Mouse (Mus musculus): ENCODE results near the gene Dab2. TPM values are rescaled to one million over a fixed set of nuclear protein-coding genes. Genes with fewer than 3 reads are reported as not detected.
A peak's percentile ranks its signal among the peaks of the same experiment; 100 is the strongest.

Dab2 gene
- 9.0 and 11.5 TPM in 2 replicates for polyA plus RNA-seq (2015; fragmentation: Nextera tagmentation; extraction: Ambion mirVana)

DNA sequence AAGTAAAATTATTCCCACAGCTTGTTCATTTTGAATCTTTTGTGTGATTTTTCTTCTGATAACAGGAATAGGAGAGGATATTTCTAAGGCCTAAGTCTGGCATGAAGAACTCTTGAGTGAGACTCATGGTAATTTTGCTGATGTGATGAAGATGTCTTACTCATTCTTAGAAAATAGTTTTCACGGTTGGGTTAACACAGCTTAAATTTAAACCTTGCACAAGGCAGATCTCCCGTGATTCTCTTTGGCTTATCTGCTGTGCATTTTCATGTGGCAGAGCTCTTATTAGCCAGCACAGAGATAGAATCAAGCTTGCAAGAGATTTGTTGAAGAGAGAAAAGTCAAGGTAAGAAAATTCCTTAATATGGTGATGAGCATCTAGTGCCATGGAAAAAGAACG is at the start of gene Dab2:
TSS of gene Dab2 (plus strand) at position 235 of the 400 bp plus-strand sequence.
- H3K9me3 ChIP-seq (replicated peaks; ENCODE audit: control insufficient read depth, low read length) = no peaks in the 10 kb centered on the region
- WGBS (ENCODE audit: insufficient replicate concordance) = 61% methylated on average over 3 of the region's 3 CpGs
- no peaks in the 10 kb centered on the region for H3K4me1 ChIP-seq (ENCODE audit: control insufficient read depth, low read depth, low read length)
- no peak for ATAC-seq (ENCODE audit: low read depth)
- H3K4me3 ChIP-seq (ENCODE audit: low read depth, low read length) = no peak within 1 kb of the TSS
- H3K4me2 ChIP-seq (ENCODE audit: low read depth, low read length) = no peak within 1 kb of the TSS
- H3K27me3 ChIP-seq (ENCODE audit: control insufficient read depth, insufficient read depth, low read depth, low read length) = no peaks in the 10 kb centered on the region
- no peaks in the 10 kb centered on the region for H3K36me3 ChIP-seq (ENCODE audit: control insufficient read depth, insufficient read depth)
- no peak within 1 kb of the TSS for H3K9ac ChIP-seq (ENCODE audit: low read depth, low read length)
- no peak within 1 kb of the TSS for H3K27ac ChIP-seq (ENCODE audit: low read length)

DNA sequence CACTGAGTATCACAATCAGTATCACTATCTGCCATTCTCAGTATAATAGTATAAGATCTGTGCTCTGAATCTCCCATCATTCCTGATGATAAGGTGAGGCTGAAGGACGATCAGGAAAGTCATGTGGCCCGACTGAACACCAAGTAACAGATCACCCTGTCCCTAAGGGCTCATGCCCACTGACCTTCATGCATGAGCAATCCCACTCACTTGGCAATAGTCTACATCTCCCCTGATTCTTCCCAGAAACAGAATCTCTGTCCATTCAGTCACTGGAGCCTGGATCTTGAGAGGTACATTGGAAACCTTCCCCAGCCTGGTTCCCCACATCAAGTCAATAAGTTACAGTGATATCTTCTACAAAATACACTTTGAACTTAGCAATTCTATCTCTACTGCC is 46.1 kb upstream of the Dab2 start:
- Histone ChIP-seq H3K4me1 (ENCODE audit: control insufficient read depth, low read depth, low read length) (no peaks in the 10 kb centered on the region), H3K27ac (ENCODE audit: low read length) (no peak overlapping the region), H3K9ac (ENCODE audit: low read depth, low read length) (no peak overlapping the region), H3K36me3 (ENCODE audit: control insufficient read depth, insufficient read depth) (no peaks in the 10 kb centered on the region), H3K9me3 (replicated peaks; ENCODE audit: control insufficient read depth, low read length) (no peaks in the 10 kb centered on the region), H3K4me3 (ENCODE audit: low read depth, low read length) (no peak overlapping the region), H3K4me2 (ENCODE audit: low read depth, low read length) (no peak overlapping the region), H3K27me3 (ENCODE audit: control insufficient read depth, insufficient read depth, low read depth, low read length) (no peaks in the 10 kb centered on the region)
- 63% methylated on average over 2 of the region's 2 CpGs for WGBS (ENCODE audit: insufficient replicate concordance)
- ATAC-seq (ENCODE audit: low read depth) = no peak

DNA sequence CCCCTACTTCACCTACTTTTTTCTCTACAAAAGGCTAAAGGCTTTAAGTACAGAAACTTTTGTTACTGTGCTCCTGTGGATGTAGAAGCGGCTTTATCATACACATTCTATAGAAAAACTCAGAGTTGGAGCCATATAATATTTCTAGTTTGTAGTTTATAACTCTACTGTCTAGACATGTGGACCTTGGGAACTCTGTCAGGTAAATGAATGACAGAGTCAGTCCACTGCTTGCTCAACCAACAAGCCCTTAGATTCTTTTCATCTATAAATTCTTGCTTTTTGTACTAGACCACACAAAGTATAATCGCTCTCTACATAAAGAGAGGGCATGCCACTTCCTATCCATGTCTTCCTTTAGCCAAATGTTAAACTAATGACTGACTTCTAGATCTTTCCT is 45.2 kb upstream of the Dab2 start:
- no peaks in the 10 kb centered on the region for H3K9me3 ChIP-seq (replicated peaks; ENCODE audit: control insufficient read depth, low read length)
- H3K4me3 ChIP-seq (ENCODE audit: low read depth, low read length) = no peak overlapping the region
- H3K4me2 ChIP-seq (ENCODE audit: low read depth, low read length) = no peak overlapping the region
- no peaks in the 10 kb centered on the region for H3K36me3 ChIP-seq (ENCODE audit: control insufficient read depth, insufficient read depth)
- H3K27ac ChIP-seq (ENCODE audit: low read length) = no peak overlapping the region
- H3K4me1 ChIP-seq (ENCODE audit: control insufficient read depth, low read depth, low read length) = no peaks in the 10 kb centered on the region
- ATAC-seq (ENCODE audit: low read depth) = no peak
- no peak overlapping the region for H3K9ac ChIP-seq (ENCODE audit: low read depth, low read length)
- WGBS (ENCODE audit: insufficient replicate concordance) = 73% methylated on average over 2 of the region's 2 CpGs
- H3K27me3 ChIP-seq (ENCODE audit: control insufficient read depth, insufficient read depth, low read depth, low read length) = no peaks in the 10 kb centered on the region

DNA sequence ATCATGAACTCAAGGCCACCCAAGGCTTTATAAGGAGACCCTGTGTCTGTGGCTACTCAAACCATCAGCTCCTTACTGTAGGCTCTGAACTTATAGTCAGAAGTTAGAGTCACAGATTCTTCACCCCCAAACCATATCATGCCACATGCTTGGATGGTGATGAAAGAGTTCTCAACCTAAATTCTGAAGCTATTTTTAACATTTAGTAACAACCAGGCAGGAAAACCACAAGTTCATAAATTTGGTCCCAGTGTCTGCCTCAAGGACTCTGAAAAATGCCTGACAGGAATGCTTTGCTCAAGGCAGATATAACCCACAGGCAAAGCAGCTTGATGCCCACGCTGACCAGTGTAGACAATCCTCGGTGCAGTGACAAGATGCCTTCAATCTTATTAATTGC is 42.5 kb upstream of the Dab2 start:
- Histone ChIP-seq H3K27ac (ENCODE audit: low read length) (no peak overlapping the region), H3K4me2 (ENCODE audit: low read depth, low read length) (no peak overlapping the region), H3K4me3 (ENCODE audit: low read depth, low read length) (no peak overlapping the region), H3K9me3 (replicated peaks; ENCODE audit: control insufficient read depth, low read length) (no peaks in the 10 kb centered on the region), H3K9ac (ENCODE audit: low read depth, low read length) (no peak overlapping the region), H3K27me3 (ENCODE audit: control insufficient read depth, insufficient read depth, low read depth, low read length) (no peaks in the 10 kb centered on the region), H3K4me1 (ENCODE audit: control insufficient read depth, low read depth, low read length) (peaks cover 2% of the 10 kb centered on the region), H3K36me3 (ENCODE audit: control insufficient read depth, insufficient read depth) (no peaks in the 10 kb centered on the region)
- ATAC-seq (ENCODE audit: low read depth) = no peak
- 17% methylated on average over 2 of the region's 2 CpGs for WGBS (ENCODE audit: insufficient replicate concordance)

DNA sequence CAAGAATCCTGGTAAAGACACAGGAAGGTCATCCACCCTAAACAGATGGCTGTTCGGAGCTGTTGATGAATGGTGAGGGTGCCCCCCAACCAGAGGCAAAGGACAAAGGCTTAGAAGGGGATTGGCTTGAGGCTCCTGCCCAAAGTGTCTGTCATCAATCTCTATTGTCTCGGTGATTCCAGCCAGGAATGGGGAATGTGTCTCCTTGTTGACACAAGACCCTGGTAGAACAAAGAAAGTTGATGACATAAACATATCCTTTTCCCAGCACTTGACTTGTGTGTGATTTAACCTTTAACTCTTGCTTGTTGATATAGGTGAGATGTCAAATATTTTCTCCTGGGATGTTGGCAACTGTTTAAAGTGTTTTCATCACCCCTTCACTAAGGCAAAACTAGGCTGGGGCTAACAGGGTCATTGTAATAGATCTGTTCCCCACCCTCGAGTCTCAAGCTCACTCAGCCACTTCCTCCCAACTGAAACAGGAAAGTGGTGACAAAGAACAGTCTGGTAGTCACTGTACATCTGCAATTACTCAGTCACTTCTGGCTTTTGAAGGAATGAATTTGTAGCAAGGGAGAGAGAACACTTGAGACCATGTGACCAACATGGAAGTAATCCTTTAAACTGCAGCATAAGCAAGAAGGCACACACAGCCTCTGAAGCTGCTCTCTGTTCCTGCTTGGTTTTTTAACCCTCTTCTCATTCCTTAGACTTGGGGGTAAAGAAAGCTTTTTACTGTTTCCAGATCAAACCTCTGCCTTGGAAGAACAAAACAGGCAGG is 39.4 kb upstream of the Dab2 start:
- peak overlapping the region; percentile 41; the same call in 1 of the 2 replicates for H3K27ac ChIP-seq (ENCODE audit: low read length)
- H3K4me1 ChIP-seq (ENCODE audit: control insufficient read depth, low read depth, low read length) = peaks cover 2% of the 10 kb centered on the region
- no peak overlapping the region for H3K4me3 ChIP-seq (ENCODE audit: low read depth, low read length)
- H3K9ac ChIP-seq (ENCODE audit: low read depth, low read length) = no peak overlapping the region
- H3K9me3 ChIP-seq (replicated peaks; ENCODE audit: control insufficient read depth, low read length) = no peaks in the 10 kb centered on the region
- H3K27me3 ChIP-seq (ENCODE audit: control insufficient read depth, insufficient read depth, low read depth, low read length) = no peaks in the 10 kb centered on the region
- peak; percentile 70 for ATAC-seq (ENCODE audit: low read depth)
- H3K4me2 ChIP-seq (ENCODE audit: low read depth, low read length) = no peak overlapping the region
- WGBS (ENCODE audit: insufficient replicate concordance) = 16% methylated on average over 3 of the region's 3 CpGs
- no peaks in the 10 kb centered on the region for H3K36me3 ChIP-seq (ENCODE audit: control insufficient read depth, insufficient read depth)

DNA sequence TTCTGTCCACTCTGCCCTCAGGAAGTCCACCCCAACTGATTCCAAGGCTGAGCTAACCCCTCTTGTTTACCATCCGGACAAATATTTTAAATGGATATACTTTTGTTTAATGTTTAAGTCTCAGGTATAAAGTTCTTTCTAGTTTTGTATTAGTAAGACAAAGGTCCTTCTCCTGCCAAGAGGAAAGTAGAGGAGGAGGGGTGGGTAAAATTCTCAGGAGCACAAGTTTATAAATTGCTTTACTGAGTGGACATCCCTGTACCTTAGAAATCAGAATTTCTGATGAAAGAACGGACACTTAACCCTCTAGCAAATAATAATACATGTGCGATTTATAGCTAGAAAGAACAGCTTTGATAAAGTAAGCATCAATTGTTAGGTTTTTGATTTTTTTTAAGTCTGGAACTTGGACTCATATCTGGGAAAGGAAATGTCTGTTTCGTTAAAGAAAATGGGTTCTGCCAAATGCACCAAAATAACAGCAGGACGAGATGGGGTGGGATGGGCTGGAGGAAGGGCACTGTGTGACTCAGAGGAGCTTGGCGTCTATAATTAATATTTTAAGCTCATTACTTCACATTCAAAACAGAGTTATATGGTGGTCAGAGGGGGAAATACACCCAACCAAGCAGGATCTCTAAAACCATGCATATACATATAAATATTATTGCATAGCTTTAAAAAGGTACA is 38.7 kb upstream of the Dab2 start:
- Histone ChIP-seq H3K4me3 (ENCODE audit: low read depth, low read length) (no peak overlapping the region), H3K27ac (ENCODE audit: low read length) (peak overlapping the region; percentile 41; the same call in 1 of the 2 replicates), H3K4me2 (ENCODE audit: low read depth, low read length) (no peak overlapping the region), H3K9ac (ENCODE audit: low read depth, low read length) (no peak overlapping the region), H3K9me3 (replicated peaks; ENCODE audit: control insufficient read depth, low read length) (no peaks in the 10 kb centered on the region), H3K36me3 (ENCODE audit: control insufficient read depth, insufficient read depth) (no peaks in the 10 kb centered on the region), H3K27me3 (ENCODE audit: control insufficient read depth, insufficient read depth, low read depth, low read length) (no peaks in the 10 kb centered on the region), H3K4me1 (ENCODE audit: control insufficient read depth, low read depth, low read length) (peaks cover 2% of the 10 kb centered on the region)
- 43% methylated on average over 6 of the region's 6 CpGs for WGBS (ENCODE audit: insufficient replicate concordance)
- ATAC-seq (ENCODE audit: low read depth) = peak; percentile 13; the same call in 1 of the 2 replicates

DNA sequence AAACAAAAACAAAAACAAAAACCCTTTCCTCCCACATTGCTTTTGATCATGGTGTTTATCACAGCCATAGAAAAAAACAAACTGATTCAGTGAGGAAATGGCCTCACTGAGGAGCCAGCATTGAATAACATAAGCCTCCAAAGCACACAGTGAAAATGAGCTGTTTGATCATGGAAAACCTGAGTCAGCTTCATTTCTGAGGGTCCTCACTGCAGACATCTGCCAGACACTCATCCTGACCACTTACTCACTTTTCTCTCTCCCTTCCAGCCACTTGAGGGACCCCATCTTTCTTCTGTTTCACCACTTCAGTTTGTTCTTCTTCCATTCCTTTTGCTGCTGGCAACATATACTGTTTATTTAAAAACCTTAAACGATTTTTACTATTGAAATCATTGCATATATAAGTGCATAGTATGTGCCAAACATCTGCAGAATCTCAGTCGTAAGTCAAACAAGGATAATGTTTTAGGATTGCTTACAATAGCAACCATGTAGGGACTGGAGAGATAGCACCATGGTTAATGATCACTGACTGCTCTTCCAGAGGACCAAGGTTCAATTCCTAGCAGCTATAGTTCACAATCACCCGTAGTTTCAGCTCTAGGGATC is 32.3 kb upstream of the Dab2 start:
- Histone ChIP-seq H3K4me3 (ENCODE audit: low read depth, low read length) (no peak overlapping the region), H3K9ac (ENCODE audit: low read depth, low read length) (no peak overlapping the region), H3K27ac (ENCODE audit: low read length) (no peak overlapping the region), H3K4me2 (ENCODE audit: low read depth, low read length) (no peak overlapping the region), H3K4me1 (ENCODE audit: control insufficient read depth, low read depth, low read length) (no peaks in the 10 kb centered on the region), H3K36me3 (ENCODE audit: control insufficient read depth, insufficient read depth) (no peaks in the 10 kb centered on the region), H3K27me3 (ENCODE audit: control insufficient read depth, insufficient read depth, low read depth, low read length) (no peaks in the 10 kb centered on the region), H3K9me3 (replicated peaks; ENCODE audit: control insufficient read depth, low read length) (no peaks in the 10 kb centered on the region)
- no peak for ATAC-seq (ENCODE audit: low read depth)
- WGBS (ENCODE audit: insufficient replicate concordance) = 38% methylated on average over 3 of the region's 3 CpGs

DNA sequence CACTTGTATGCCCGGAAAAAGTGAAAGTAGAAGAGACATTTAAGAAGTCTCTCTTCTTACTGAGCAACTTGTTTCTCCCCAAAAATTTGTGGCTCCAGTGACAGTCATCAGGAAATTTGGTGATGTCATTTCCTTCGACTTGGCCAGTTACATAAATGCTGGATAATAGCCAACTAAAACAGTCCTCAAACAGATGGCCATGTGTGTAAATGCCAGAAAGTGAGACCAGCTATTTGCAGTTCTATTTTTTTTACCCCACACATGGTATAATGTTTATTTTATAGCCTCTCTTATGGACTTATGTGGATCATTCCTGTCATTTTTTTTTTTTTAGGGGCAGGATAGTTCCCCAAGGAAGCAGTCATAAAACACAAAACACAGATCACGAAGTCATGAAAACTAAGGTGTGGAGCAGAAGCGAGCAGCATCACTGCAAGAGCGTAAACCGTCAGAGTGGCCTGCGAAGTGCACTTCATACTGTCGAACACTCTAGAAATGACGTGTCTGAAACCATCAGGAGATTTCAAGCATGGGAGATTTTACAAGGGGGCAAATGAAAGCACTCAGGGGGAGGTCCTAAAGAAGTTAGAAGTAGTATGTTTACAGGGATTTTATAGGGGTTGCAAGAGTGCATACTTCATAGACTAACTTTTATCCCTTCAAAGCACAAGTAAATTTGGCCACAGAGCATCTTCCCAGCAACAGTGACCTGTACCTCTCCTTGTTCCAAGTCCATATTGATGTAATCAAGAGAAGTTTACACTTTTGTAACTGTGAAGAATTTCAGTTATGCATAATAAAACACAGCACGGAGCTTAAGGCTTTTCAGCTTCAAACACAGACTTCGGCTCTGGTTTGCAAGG is 20.8 kb upstream of the Dab2 start:
- Histone ChIP-seq H3K9me3 (replicated peaks; ENCODE audit: control insufficient read depth, low read length) (no peaks in the 10 kb centered on the region), H3K4me3 (ENCODE audit: low read depth, low read length) (no peak overlapping the region), H3K9ac (ENCODE audit: low read depth, low read length) (no peak overlapping the region), H3K27me3 (ENCODE audit: control insufficient read depth, insufficient read depth, low read depth, low read length) (no peaks in the 10 kb centered on the region), H3K36me3 (ENCODE audit: control insufficient read depth, insufficient read depth) (no peaks in the 10 kb centered on the region), H3K4me2 (ENCODE audit: low read depth, low read length) (no peak overlapping the region), H3K27ac (ENCODE audit: low read length) (no peak overlapping the region), H3K4me1 (ENCODE audit: control insufficient read depth, low read depth, low read length) (no peaks in the 10 kb centered on the region)
- WGBS (ENCODE audit: insufficient replicate concordance) = 58% methylated on average over 11 of the region's 11 CpGs
- ATAC-seq (ENCODE audit: low read depth) = no peak

All from liver, embryonic 16.5 days (tissue).